Mouse (Mus musculus) cerebellum, adult 8-10 months (tissue): ENCODE results near the gene Vcp.
"Not testable (repeated sequence)": the region's sequence is repeated elsewhere in the genome, so short reads cannot be mapped to it uniquely, and the experiment has no call there.

Experiments used
- DNase-seq: peaks from one replicate; pipeline ENCODE4 v3.0.0; 2022

The Vcp gene

GRCm38 (mm10) chr4:43029121-43029520, 28.8 kb upstream of the Vcp start:
- DNase-seq: no peak

- DNase-seq: peak; percentile 98
Observed at GRCm38 (mm10) chr4:43025084-43025960, 25.0 kb upstream of the Vcp start, which contains the start of gene Pigo. Gene Pigo (minus strand): TSS chr4:43025819.

- no peak for DNase-seq
Observed at GRCm38 (mm10) chr4:43024673-43025072, 24.4 kb upstream of the Vcp start.

- DNase-seq: no peak
Observed at GRCm38 (mm10) chr4:43021341-43021740, 21.0 kb upstream of the Vcp start.

- no peak for DNase-seq
Observed at GRCm38 (mm10) chr4:43020876-43021275, 20.6 kb upstream of the Vcp start.

- DNase-seq: no peak
Observed at GRCm38 (mm10) chr4:43019641-43020465, 19.5 kb upstream of the Vcp start.

GRCm38 (mm10) chr4:43019176-43019575, 18.9 kb upstream of the Vcp start:
- no peak for DNase-seq

GRCm38 (mm10) chr4:43018156-43018555, 17.8 kb upstream of the Vcp start:
- DNase-seq: no peak

- DNase-seq: no peak
Observed at GRCm38 (mm10) chr4:43012091-43012490, 11.8 kb upstream of the Vcp start.

- peak; percentile 73 for DNase-seq
Observed at GRCm38 (mm10) chr4:43010161-43011038, 10.1 kb upstream of the Vcp start, which contains the start of gene Fancg. Gene Fancg (minus strand): TSS chr4:43010506.

- no peak for DNase-seq
Observed at GRCm38 (mm10) chr4:43005765-43006164, 5.5 kb upstream of the Vcp start.

GRCm38 (mm10) chr4:43004951-43005350, 4.6 kb upstream of the Vcp start:
- no peak for DNase-seq

GRCm38 (mm10) chr4:43002756-43003439, 2.6 kb upstream of the Vcp start:
- no peak for DNase-seq

- no peak for DNase-seq
Observed at GRCm38 (mm10) chr4:43001272-43001671, 965 bp upstream of the Vcp start.

GRCm38 (mm10) chr4:42999451-43000140, 711 bp downstream of the Vcp start:
- peak; percentile 65 for DNase-seq

GRCm38 (mm10) chr4:42998022-42998421, 2.3 kb downstream of the Vcp start:
- no peak for DNase-seq

- no peak for DNase-seq
Observed at GRCm38 (mm10) chr4:42988296-42988695, 12.0 kb downstream of the Vcp start.

GRCm38 (mm10) chr4:42980467-42980866, 19.8 kb downstream of the Vcp start:
- not testable (repeated sequence) for DNase-seq

GRCm38 (mm10) chr4:42978062-42978461, 22.2 kb downstream of the Vcp start:
- DNase-seq: no peak

- DNase-seq: no peak
Observed at GRCm38 (mm10) chr4:42973868-42974267, 26.4 kb downstream of the Vcp start.

GRCm38 (mm10) chr4:42972952-42973351, 27.4 kb downstream of the Vcp start:
- DNase-seq: no peak
